Mouse (Mus musculus): Measurements from ENCODE around the gene Gna13. TPM values are rescaled to one million over a fixed set of nuclear protein-coding genes. Genes with fewer than 3 reads are reported as not detected.
A peak's percentile ranks its signal among the peaks of the same experiment; 100 is the strongest.

Gene Gna13
- polyA plus RNA-seq, 1 experiment from 2014 or later, result 13.3 TPM

DNA sequence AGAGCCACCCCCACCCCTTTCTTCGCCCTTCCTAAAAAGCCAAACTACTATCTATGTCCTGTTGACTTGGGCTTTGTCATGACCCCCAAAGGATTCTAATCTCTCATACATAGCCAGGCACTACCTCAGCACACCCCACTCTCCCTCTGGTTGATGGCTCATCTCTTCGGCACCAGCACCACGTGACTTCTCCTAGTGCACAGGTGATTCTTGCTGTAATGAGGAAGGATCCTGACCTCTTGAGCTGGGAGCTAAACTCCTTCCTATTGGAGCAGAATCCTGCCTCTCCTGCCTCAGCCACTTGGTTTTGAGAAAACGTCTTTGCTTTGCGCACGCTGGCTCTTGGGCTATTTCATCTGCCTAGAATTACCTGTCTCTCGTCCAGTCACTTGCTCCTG, 12.3 kb upstream of the Gna13 start:
- H3K9me3 ChIP-seq (replicated peaks), result no peaks in the 10 kb centered on the region
- no peak overlapping the region for H3K4me3 ChIP-seq (replicated peaks)
- H3K27me3 ChIP-seq, result no peaks in the 10 kb centered on the region
- H3K36me3 ChIP-seq (replicated peaks), result no peaks in the 10 kb centered on the region
- H3K4me2 ChIP-seq, result no peak overlapping the region
- WGBS (ENCODE audit: insufficient replicate concordance), result 64% methylated on average over 7 of the region's 7 CpGs
- no peak overlapping the region for H3K27ac ChIP-seq (replicated peaks)
- H3K4me1 ChIP-seq (replicated peaks), result peaks cover 25% of the 10 kb centered on the region
- no peak for ATAC-seq (ENCODE audit: insufficient read depth)
- H3K9ac ChIP-seq, result no peak overlapping the region

DNA sequence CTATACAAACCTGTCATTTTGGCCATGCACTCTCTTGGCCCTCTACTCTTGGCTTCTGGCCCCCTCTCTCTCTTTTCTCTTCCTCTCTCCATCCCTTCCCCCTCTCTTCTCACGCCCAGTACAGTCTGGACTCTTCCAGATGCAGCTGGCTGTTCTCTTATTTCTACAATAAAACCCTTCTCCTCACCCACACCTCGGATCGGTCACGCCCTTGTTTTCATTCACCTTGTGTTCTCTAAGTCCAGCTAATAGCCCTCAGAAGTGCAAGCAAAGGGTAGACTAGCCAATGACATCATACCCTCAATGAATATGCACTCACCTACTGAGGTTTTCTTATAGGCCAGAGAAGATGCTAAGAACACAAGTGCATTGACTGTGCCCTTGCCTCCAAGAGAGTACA, 11.1 kb upstream of the Gna13 start:
- whole genome bisulfite sequencing (ENCODE audit: insufficient replicate concordance), result 71% methylated on average over 4 of the region's 4 CpGs
- no peak overlapping the region for H3K9ac ChIP-seq

DNA sequence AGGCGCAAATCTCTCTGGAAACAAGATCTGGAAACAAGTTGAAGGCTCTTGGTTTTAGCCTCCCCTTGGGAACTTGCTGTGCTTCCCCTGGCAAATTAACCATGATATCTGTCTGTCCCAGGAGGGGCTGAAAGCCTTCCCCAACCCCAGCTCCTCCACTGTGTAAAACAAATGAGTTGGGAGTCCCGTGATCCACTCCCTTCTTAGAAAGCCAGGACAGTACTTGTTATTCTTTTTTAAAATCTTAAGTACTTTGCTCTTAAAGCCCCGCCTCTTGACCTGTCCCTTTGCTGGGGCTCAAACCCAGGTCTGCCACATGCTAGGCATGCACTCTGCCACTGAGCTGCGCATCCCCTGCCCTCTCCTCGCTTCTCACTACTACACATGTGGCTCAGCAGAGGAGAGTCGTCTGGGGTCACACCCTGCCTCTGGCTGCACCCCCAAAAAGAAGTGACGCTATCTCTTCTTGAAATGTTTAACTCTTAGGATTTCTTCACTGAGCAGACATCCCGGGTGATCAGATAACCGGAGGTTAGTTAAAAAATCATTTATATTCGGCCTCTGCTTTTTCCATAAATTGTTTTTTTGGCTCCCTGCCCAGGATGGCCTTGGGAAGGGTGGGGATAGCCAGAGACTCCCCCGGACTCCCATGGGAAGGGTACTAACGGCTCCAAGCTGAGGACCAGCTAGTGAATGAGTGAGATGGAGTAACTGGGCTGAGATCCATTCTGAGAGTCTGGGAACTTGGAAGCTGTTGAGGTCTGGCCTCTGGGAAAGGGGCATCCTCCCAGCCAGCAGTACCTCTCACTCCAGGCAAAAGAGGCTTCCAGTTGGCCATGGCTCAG, 9.0 kb upstream of the Gna13 start:
- Histone ChIP-seq H3K9ac (no peak overlapping the region), H3K27ac (replicated peaks) (no peak overlapping the region), H3K27me3 (no peaks in the 10 kb centered on the region), H3K4me3 (replicated peaks) (no peak overlapping the region), H3K4me1 (replicated peaks) (peaks cover 6% of the 10 kb centered on the region), H3K4me2 (no peak overlapping the region), H3K9me3 (replicated peaks) (no peaks in the 10 kb centered on the region), H3K36me3 (replicated peaks) (no peaks in the 10 kb centered on the region)
- ATAC-seq (ENCODE audit: insufficient read depth), result no peak
- 53% methylated on average over 12 of the region's 12 CpGs for WGBS (ENCODE audit: insufficient replicate concordance)

More for the DNA sequence above, 11.1 kb upstream of the Gna13 start:
- H3K4me1 ChIP-seq (replicated peaks), result peaks cover 25% of the 10 kb centered on the region
- H3K27me3 ChIP-seq, result no peaks in the 10 kb centered on the region
- no peak overlapping the region for H3K4me3 ChIP-seq (replicated peaks)
- no peak overlapping the region for H3K27ac ChIP-seq (replicated peaks)
- ATAC-seq (ENCODE audit: insufficient read depth), result no peak
- H3K36me3 ChIP-seq (replicated peaks), result no peaks in the 10 kb centered on the region
- H3K9me3 ChIP-seq (replicated peaks), result no peaks in the 10 kb centered on the region
- no peak overlapping the region for H3K4me2 ChIP-seq

DNA sequence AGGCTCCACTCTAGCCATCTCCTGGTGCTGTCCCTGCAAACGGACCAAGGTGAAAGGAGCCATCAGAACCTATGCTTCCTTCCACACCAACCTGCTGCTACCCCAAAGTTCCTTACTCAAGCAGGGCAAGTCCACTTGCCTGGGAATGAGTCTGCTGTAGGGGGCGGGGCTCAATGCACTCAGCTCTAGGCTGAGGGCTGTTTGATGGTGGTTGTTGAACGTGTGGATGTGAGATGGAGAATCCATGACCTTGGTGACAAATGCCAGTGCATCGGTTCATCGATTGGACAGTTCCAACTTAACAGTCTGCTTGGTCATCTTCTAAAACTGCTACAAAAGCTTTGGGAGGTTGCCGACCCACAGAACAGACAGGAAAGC, 8.4 kb upstream of the Gna13 start:
- Histone ChIP-seq H3K4me1 (replicated peaks) (peaks cover 5% of the 10 kb centered on the region), H3K36me3 (replicated peaks) (no peaks in the 10 kb centered on the region), H3K4me2 (no peak overlapping the region), H3K9ac (no peak overlapping the region), H3K27me3 (no peaks in the 10 kb centered on the region), H3K4me3 (replicated peaks) (no peak overlapping the region), H3K27ac (replicated peaks) (no peak overlapping the region), H3K9me3 (replicated peaks) (no peaks in the 10 kb centered on the region)
- no peak for ATAC-seq (ENCODE audit: insufficient read depth)
- 59% methylated on average over 6 of the region's 6 CpGs for WGBS (ENCODE audit: insufficient replicate concordance)

DNA sequence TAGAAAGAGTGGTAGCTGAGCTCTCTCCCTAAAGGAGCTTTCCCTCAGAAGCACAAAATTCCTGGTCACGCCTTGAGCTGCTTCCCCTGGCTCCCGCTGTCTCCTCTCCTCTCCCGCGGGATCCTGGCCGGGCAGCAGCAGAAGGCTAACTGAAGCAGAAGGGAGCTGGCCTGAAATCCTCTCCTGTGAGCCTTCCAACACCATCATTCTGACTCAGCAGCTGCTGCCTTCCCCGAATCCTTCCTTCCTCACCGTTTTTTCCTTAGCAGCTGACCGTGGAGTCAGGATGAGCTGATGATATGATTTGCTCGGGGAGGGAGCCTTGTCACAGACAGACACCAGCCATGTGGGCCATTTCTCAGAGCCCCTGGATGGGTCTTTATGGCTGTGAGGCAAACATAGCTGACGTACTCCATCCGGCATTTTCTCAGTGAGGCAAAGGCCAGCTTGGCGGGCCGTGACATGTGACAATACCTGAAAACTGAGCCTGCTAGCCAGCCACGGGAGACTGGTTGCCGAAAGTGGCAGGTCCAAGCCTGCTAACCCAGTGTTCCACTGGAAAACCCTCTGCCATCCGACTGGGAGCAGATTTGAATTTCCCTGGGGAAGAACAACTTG, 6.8 kb upstream of the Gna13 start:
- Histone ChIP-seq H3K27ac (replicated peaks) (no peak overlapping the region), H3K4me2 (no peak overlapping the region), H3K9ac (no peak overlapping the region), H3K4me3 (replicated peaks) (no peak overlapping the region), H3K9me3 (replicated peaks) (no peaks in the 10 kb centered on the region), H3K36me3 (replicated peaks) (no peaks in the 10 kb centered on the region), H3K27me3 (no peaks in the 10 kb centered on the region), H3K4me1 (replicated peaks) (peaks cover 8% of the 10 kb centered on the region; the same call in 1 of the 2 replicates)
- ATAC-seq (ENCODE audit: insufficient read depth), result no peak
- 70% methylated on average over 16 of the region's 16 CpGs for WGBS (ENCODE audit: insufficient replicate concordance)

DNA sequence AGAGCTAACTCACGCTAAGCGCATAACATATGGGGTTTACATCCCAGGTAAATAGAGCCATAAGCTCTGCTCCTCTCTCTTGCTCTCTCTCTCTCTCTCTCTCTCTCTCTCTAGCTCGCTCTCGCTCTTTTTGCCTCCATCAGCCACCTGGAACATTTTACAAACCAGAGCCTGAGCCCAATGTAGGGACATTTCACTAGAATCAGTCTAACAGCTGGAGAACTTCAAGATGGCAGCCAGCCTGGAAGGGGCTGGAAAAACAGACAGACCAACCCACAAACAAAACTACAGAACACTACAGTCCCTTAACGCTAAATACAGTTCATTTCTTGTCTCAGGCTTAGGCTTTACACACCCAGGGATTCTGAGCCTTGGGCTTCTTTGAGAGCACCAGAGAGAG, 5.5 kb upstream of the Gna13 start:
- H3K4me1 ChIP-seq (replicated peaks), result peaks cover 21% of the 10 kb centered on the region
- H3K9me3 ChIP-seq (replicated peaks), result no peaks in the 10 kb centered on the region
- ATAC-seq (ENCODE audit: insufficient read depth), result no peak
- H3K27ac ChIP-seq (replicated peaks), result no peak overlapping the region
- no peak overlapping the region for H3K4me2 ChIP-seq
- no peaks in the 10 kb centered on the region for H3K36me3 ChIP-seq (replicated peaks)
- H3K4me3 ChIP-seq (replicated peaks), result no peak overlapping the region
- WGBS (ENCODE audit: insufficient replicate concordance), result 81% methylated on average over 5 of the region's 5 CpGs
- H3K27me3 ChIP-seq, result no peaks in the 10 kb centered on the region
- no peak overlapping the region for H3K9ac ChIP-seq

DNA sequence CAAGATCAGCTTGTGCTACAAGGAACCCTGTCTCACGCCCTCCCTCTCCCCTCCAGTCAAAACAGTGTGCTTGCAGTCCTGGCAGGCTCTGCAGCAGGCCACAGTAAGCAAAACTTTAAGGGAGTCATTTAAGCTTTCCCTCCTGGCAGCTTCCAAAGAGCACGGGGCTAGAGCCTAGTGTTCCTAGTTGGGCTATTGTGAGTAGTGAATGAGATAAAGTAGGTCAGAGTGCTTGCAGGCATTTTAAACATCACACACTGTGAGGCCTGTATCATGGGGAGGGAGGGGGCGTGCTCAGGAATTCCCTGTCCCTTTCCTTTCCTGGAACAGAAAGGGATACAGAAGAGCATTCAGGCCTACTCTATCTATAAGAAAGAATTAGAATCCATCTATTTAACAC, 4.1 kb upstream of the Gna13 start:
- H3K36me3 ChIP-seq (replicated peaks), result no peaks in the 10 kb centered on the region
- H3K4me2 ChIP-seq, result no peak overlapping the region
- H3K4me1 ChIP-seq (replicated peaks), result peaks cover 21% of the 10 kb centered on the region
- no peaks in the 10 kb centered on the region for H3K27me3 ChIP-seq
- H3K9me3 ChIP-seq (replicated peaks), result no peaks in the 10 kb centered on the region
- no peak overlapping the region for H3K27ac ChIP-seq (replicated peaks)
- no peak overlapping the region for H3K9ac ChIP-seq
- no peak for ATAC-seq (ENCODE audit: insufficient read depth)
- 52% methylated on average over 3 of the region's 3 CpGs for WGBS (ENCODE audit: insufficient replicate concordance)
- H3K4me3 ChIP-seq (replicated peaks), result no peak overlapping the region

DNA sequence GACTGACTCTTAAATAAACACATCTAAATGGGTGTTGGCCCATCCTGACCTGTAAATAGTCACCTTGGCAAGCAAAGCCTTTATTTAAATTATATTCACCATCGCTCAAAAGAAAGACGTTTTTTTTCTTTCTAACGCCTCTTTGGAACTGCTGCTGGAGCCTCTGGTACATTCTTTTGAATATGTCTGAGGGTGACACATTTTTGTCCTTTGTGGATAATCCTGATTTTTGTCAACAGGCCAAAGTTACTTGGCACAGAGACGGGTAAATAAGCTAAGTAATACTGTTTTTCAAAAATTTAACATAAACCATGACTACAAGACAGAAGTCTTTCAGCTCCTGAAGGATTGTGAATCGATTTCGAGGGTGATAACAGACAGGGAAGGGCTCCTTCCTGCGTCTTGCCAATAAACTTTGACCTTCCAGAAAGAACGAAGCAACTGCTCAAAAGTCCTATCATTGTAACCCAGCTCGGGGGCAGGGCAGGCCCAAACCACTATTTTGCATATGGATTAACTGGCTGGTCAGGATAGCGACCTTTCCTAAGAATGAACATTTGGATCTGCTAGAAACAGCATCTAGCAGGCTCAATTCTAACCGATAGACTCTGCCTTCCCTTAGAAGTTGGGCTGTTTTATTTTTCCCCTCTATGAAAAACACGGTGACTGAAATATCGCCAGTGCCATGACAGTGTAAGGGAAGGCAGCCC, 3.4 kb upstream of the Gna13 start:
- Histone ChIP-seq H3K4me3 (replicated peaks) (no peak overlapping the region), H3K27ac (replicated peaks) (no peak overlapping the region), H3K36me3 (replicated peaks) (no peaks in the 10 kb centered on the region), H3K4me2 (no peak overlapping the region), H3K9ac (no peak overlapping the region), H3K4me1 (replicated peaks) (peaks cover 25% of the 10 kb centered on the region), H3K9me3 (replicated peaks) (no peaks in the 10 kb centered on the region), H3K27me3 (no peaks in the 10 kb centered on the region)
- 36% methylated on average over 13 of the region's 13 CpGs for WGBS (ENCODE audit: insufficient replicate concordance)
- no peak for ATAC-seq (ENCODE audit: insufficient read depth)

DNA sequence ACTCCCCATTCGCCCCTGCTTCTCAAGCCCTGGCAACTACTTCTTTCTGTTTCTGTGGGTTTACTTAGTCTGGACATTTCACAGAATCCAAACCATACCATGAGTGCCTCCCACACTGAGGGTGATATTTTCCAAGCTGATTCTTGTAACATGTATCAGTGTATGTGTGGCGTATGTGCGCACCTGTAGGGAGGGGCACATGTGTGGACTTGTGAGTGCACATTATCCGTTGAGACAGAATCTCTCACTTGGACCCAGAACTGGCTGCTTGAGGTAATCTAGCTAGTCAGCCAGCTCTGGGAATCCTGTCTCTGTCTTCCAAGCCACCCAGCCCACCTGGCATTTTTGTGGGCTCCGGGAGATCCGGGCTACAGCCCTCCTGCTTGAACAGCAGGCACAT, 2.5 kb upstream of the Gna13 start:
- no peak overlapping the region for H3K9ac ChIP-seq
- no peak overlapping the region for H3K4me2 ChIP-seq
- ATAC-seq (ENCODE audit: insufficient read depth), result no peak
- H3K9me3 ChIP-seq (replicated peaks), result no peaks in the 10 kb centered on the region
- peaks cover 3% of the 10 kb centered on the region for H3K36me3 ChIP-seq (replicated peaks)
- no peak overlapping the region for H3K4me3 ChIP-seq (replicated peaks)
- H3K27ac ChIP-seq (replicated peaks), result no peak overlapping the region
- WGBS (ENCODE audit: insufficient replicate concordance), result 81% methylated on average over 6 of the region's 6 CpGs
- no peaks in the 10 kb centered on the region for H3K27me3 ChIP-seq
- H3K4me1 ChIP-seq (replicated peaks), result peaks cover 34% of the 10 kb centered on the region

DNA sequence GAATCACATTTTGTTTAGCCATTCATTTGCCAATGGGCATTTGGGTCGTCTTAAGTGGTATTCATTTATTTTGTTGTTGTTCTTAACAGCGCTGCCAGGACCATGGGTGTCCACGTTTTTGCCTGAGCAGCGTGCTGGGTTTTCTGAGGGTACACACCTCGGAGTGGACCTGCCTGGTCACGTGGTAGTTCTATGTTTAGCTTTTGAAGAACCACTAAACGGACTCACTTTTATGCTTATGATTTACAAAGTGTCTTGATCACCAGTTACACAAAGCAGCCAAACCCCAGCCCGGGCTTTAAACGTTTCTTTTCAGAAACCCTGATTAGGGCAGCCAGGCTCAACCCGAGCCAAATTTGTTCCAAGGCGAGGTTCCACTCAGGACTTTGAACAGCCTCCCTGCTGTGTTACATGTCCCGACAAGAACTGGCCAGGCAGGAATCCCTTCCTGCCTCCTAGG, 2.0 kb upstream of the Gna13 start:
- no peaks in the 10 kb centered on the region for H3K27me3 ChIP-seq
- H3K4me2 ChIP-seq, result no peak overlapping the region
- WGBS (ENCODE audit: insufficient replicate concordance), result 78% methylated on average over 12 of the region's 12 CpGs
- H3K4me1 ChIP-seq (replicated peaks), result peaks cover 39% of the 10 kb centered on the region
- no peak overlapping the region for H3K9ac ChIP-seq
- H3K27ac ChIP-seq (replicated peaks), result no peak overlapping the region
- no peak overlapping the region for H3K4me3 ChIP-seq (replicated peaks)
- no peak for ATAC-seq (ENCODE audit: insufficient read depth)
- peaks cover 8% of the 10 kb centered on the region for H3K36me3 ChIP-seq (replicated peaks)
- H3K9me3 ChIP-seq (replicated peaks), result no peaks in the 10 kb centered on the region

DNA sequence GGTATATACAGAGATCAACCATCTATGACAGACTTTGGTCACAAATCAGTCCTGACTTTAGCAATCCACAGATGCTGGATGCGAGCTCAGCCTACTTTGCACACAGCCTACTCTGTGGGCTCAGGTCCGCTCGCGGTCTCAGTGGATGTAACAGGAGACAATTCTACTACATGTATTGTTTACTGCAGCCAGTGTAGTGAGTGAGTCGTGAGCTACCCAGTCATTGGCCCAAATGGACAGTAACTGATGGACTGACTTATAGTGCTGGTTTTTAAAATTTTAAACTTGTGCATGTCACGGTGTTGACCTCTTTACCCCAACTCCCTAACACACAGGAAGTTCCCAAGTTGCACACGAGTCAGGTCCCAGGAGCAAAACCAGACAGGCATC, 1.4 kb upstream of the Gna13 start:
- no peak overlapping the region; the same call in 1 of the 2 replicates for H3K9ac ChIP-seq
- WGBS (ENCODE audit: insufficient replicate concordance), result 56% methylated on average over 7 of the region's 7 CpGs
- no peak overlapping the region for H3K4me3 ChIP-seq (replicated peaks)
- no peak for ATAC-seq (ENCODE audit: insufficient read depth)
- peaks cover 44% of the 10 kb centered on the region for H3K4me1 ChIP-seq (replicated peaks)
- no peaks in the 10 kb centered on the region for H3K9me3 ChIP-seq (replicated peaks)
- no peaks in the 10 kb centered on the region for H3K27me3 ChIP-seq
- peaks cover 14% of the 10 kb centered on the region for H3K36me3 ChIP-seq (replicated peaks)
- H3K4me2 ChIP-seq, result peak overlapping the region; percentile 81
- H3K27ac ChIP-seq (replicated peaks), result 0 out of 2 replicates have a peak overlapping the region, but pooled peaks have one; percentile 84
